Mouse (Mus musculus): ENCODE data around the gene Bach2.

Gene Bach2

GRCm38 (mm10) chr4:32434612-32435011 is 196.0 kb downstream of the Bach2 start:
- no peak for DNase-seq

- DNase-seq = no peak
Measured at GRCm38 (mm10) chr4:32439974-32440739, 201.6 kb downstream of the Bach2 start.

- no peak for DNase-seq
Measured at GRCm38 (mm10) chr4:32440740-32441072, 202.1 kb downstream of the Bach2 start.

- no peak for DNase-seq
Measured at GRCm38 (mm10) chr4:32444671-32445196, 206.1 kb downstream of the Bach2 start.

- DNase-seq = no peak
Measured at GRCm38 (mm10) chr4:32447850-32448249, 209.2 kb downstream of the Bach2 start.

- DNase-seq = no peak
Measured at GRCm38 (mm10) chr4:32461986-32462385, 223.4 kb downstream of the Bach2 start.

- no peak for DNase-seq
Measured at GRCm38 (mm10) chr4:32463065-32463464, 224.5 kb downstream of the Bach2 start.

- DNase-seq = no peak
Measured at GRCm38 (mm10) chr4:32464540-32464939, 225.9 kb downstream of the Bach2 start.

- no peak for DNase-seq
Measured at GRCm38 (mm10) chr4:32466031-32466430, 227.4 kb downstream of the Bach2 start.

GRCm38 (mm10) chr4:32477977-32478660 is 239.5 kb downstream of the Bach2 start:
- no peak for DNase-seq

GRCm38 (mm10) chr4:32479231-32479630 is 240.6 kb downstream of the Bach2 start:
- no peak for DNase-seq

GRCm38 (mm10) chr4:32479801-32480700 is 241.4 kb downstream of the Bach2 start:
- no peak for DNase-seq

- DNase-seq = peak; percentile 25 to 27
Measured at GRCm38 (mm10) chr4:32481366-32482055, 242.9 kb downstream of the Bach2 start.

GRCm38 (mm10) chr4:32482138-32482537 is 243.5 kb downstream of the Bach2 start:
- DNase-seq = no peak

GRCm38 (mm10) chr4:32482936-32483335 is 244.3 kb downstream of the Bach2 start:
- DNase-seq = no peak

GRCm38 (mm10) chr4:32485848-32486247 is 247.2 kb downstream of the Bach2 start:
- DNase-seq = no peak

GRCm38 (mm10) chr4:32486654-32487398 is 248.2 kb downstream of the Bach2 start:
- DNase-seq = peak in 1 of 2 experiments; percentile 17

- DNase-seq = no peak
Measured at GRCm38 (mm10) chr4:32489186-32489585, 250.6 kb downstream of the Bach2 start.

- no peak for DNase-seq
Measured at GRCm38 (mm10) chr4:32491176-32491575, 252.6 kb downstream of the Bach2 start.

GRCm38 (mm10) chr4:32492834-32493233 is 254.2 kb downstream of the Bach2 start:
- DNase-seq = no peak

GRCm38 (mm10) chr4:32501780-32502179 is 263.2 kb downstream of the Bach2 start:
- no peak for DNase-seq

GRCm38 (mm10) chr4:32502181-32502580 is 263.6 kb downstream of the Bach2 start:
- DNase-seq = no peak
